Mouse (Mus musculus): Measurements from ENCODE around the gene AI597479. TPM values are rescaled to one million over a fixed set of nuclear protein-coding genes. Genes with fewer than 3 reads are reported as not detected.

AI597479 gene
- total RNA-seq (2018; cell fraction: chromatin; rRNA removed): 10 to 100 TPM in 10 of 26 experiments, 1 to 10 TPM in 16; 2.7 to 17.9 (median 7.6) TPM
- total RNA-seq (2018; cell fraction: cytosol; rRNA removed): 10 to 100 TPM in 5 of 26 experiments, 1 to 10 TPM in 21; 4.6 to 11.2 (median 7.8) TPM
- 10 to 100 TPM in 10 of 26 experiments, 1 to 10 TPM in 16; 3.7 to 22.7 (median 8.8) TPM for total RNA-seq (2018; cell fraction: nucleus; rRNA removed)
- 5.9 to 9.9 TPM (median 9.8 TPM) in 3 replicates for polyA plus RNA-seq (2018)

- WGBS (ENCODE audit: missing documents): 1% methylated on average over 54 of the region's 57 CpGs
- H3K4me3 ChIP-seq (ENCODE audit: inconsistent target): peak within 1 kb of the TSS; percentile 87
- peak within 1 kb of the TSS; percentile 68 for H3K27ac ChIP-seq
- peaks cover 28% of the 10 kb centered on the region for H3K79me2 ChIP-seq (ENCODE audit: inconsistent target)
- H3K36me3 ChIP-seq (ENCODE audit: inconsistent target): no peaks in the 10 kb centered on the region
Measured at GRCm38 (mm10) chr1:43098031-43098984, at the start of gene AI597479, which contains the start of gene Tgfbrap1. Gene AI597479, plus strand, starts transcription at chr1:43098710. Gene Tgfbrap1, minus strand, starts transcription at chr1:43098637.

DNA sequence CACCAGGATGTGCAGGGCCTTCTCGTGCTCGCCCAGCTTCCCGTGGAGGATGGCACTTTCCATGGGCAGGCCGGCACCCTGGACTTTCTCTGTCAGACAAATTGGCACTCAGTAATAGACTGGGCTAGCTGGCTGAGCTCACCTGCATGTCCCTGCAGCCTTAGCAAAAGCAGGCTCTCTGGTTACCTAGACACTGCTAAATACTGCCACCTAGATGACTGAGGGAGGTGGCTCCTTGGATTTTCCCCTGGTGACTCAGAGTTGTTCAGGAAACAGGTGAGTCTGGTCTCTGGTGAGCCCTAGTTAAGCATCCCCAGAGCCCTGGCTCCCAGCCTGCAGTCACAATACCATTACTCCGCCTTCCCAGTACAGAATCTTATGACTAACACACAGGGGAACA is 46.6 kb upstream of the AI597479 start:
- no peak overlapping the region for H3K27ac ChIP-seq
- no peaks in the 10 kb centered on the region for H3K79me2 ChIP-seq (ENCODE audit: inconsistent target)
- peaks cover 89% of the 10 kb centered on the region for H3K36me3 ChIP-seq (ENCODE audit: inconsistent target)
- H3K4me3 ChIP-seq (ENCODE audit: inconsistent target): no peak overlapping the region
- WGBS (ENCODE audit: missing documents): 98% methylated on average over 5 of the region's 5 CpGs

- WGBS (ENCODE audit: missing documents): 82% methylated on average over 9 of the region's 9 CpGs
- no peak overlapping the region for H3K27ac ChIP-seq
- no peaks in the 10 kb centered on the region; the same call in 1 of the 2 replicates for H3K79me2 ChIP-seq (ENCODE audit: inconsistent target)
- H3K4me3 ChIP-seq (ENCODE audit: inconsistent target): no peak overlapping the region
- peaks cover 62% of the 10 kb centered on the region for H3K36me3 ChIP-seq (ENCODE audit: inconsistent target)
Measured at GRCm38 (mm10) chr1:43065615-43066310, 32.7 kb upstream of the AI597479 start.

DNA sequence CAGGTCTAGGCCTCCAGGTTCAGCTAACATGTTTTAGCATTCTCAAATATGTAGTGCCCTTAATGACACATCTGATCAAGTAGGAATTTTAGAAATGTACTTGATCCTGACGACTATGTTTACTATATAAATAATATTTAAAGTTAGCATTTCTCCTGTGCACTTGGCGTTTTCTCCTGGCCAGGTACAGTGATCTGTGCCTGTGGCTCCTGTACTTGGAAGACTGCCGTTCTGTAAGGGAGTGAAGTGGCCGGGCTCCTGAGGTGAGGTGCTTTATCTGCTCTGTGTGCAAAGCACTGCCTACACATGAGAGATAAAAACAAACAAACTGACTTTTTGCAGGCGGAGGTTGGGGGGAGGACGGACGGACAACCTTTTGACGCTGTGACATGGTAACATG is 31.9 kb upstream of the AI597479 start:
- Histone ChIP-seq H3K4me3 (ENCODE audit: inconsistent target) (no peak overlapping the region), H3K27ac (no peak overlapping the region), H3K79me2 (ENCODE audit: inconsistent target) (no peaks in the 10 kb centered on the region; the same call in 1 of the 2 replicates), H3K36me3 (ENCODE audit: inconsistent target) (peaks cover 54% of the 10 kb centered on the region)
- WGBS (ENCODE audit: missing documents): 97% methylated on average over 8 of the region's 8 CpGs

DNA sequence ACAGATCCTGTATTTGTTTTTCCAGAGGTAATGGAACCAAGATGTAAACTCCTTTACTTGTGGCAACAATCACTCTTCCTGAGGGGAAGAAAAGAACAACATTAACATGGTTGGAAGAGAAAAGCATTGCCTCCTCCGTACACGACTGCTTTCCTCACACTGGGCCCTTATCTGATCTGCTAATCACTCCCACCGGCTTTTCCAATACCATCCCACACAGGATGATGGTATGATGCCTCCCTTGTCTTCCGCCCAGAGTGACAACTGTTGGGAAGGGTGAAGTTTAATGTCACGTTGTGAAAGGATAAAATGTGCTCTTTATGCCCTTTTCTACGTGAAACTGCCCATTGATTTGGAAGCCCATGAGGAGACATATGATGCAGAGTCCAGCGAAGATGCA is 31.0 kb upstream of the AI597479 start:
- 87% methylated on average over 7 of the region's 7 CpGs for WGBS (ENCODE audit: missing documents)
- H3K79me2 ChIP-seq (ENCODE audit: inconsistent target): peaks cover 8% of the 10 kb centered on the region; the same call in 1 of the 2 replicates
- H3K36me3 ChIP-seq (ENCODE audit: inconsistent target): peaks cover 56% of the 10 kb centered on the region
- H3K27ac ChIP-seq: no peak overlapping the region
- no peak overlapping the region for H3K4me3 ChIP-seq (ENCODE audit: inconsistent target)

- H3K79me2 ChIP-seq (ENCODE audit: inconsistent target): peaks cover 38% of the 10 kb centered on the region; the same call in 1 of the 2 replicates
- WGBS (ENCODE audit: missing documents): 9% methylated on average over 5 of the region's 5 CpGs
- H3K36me3 ChIP-seq (ENCODE audit: inconsistent target): peaks cover 59% of the 10 kb centered on the region
- no peak overlapping the region for H3K4me3 ChIP-seq (ENCODE audit: inconsistent target)
- H3K27ac ChIP-seq: no peak overlapping the region
Measured at GRCm38 (mm10) chr1:43070726-43071125, 27.8 kb upstream of the AI597479 start.

GRCm38 (mm10) chr1:43072028-43072427 is 26.5 kb upstream of the AI597479 start:
- H3K79me2 ChIP-seq (ENCODE audit: inconsistent target): peaks cover 51% of the 10 kb centered on the region
- H3K4me3 ChIP-seq (ENCODE audit: inconsistent target): no peak overlapping the region
- H3K27ac ChIP-seq: no peak overlapping the region
- WGBS (ENCODE audit: missing documents): 97% methylated on average over 8 of the region's 8 CpGs
- H3K36me3 ChIP-seq (ENCODE audit: inconsistent target): peaks cover 56% of the 10 kb centered on the region

- Histone ChIP-seq H3K36me3 (ENCODE audit: inconsistent target) (peaks cover 51% of the 10 kb centered on the region), H3K27ac (no peak overlapping the region), H3K79me2 (ENCODE audit: inconsistent target) (peaks cover 57% of the 10 kb centered on the region), H3K4me3 (ENCODE audit: inconsistent target) (no peak overlapping the region)
- 86% methylated on average over 1 of the region's 1 CpGs for WGBS (ENCODE audit: missing documents)
Measured at GRCm38 (mm10) chr1:43072561-43072960, 25.9 kb upstream of the AI597479 start.

DNA sequence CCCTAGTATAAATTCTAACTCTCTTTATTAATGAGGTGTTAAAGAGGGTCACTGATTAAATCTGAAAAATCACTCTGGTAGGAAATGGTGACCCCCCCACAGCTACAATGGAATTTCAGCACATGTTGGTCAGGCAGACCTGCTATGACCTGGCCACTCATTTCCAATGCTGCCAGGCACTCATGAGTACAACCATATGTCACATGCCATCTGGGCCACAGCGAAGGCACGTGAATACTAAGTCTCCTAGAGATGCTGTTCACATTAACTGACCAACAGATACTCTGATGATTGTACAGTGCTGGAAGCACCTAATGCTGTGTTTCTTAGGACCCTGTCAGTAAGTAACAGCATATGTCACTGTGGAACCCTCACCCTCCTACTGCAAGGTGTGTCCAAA is 23.7 kb upstream of the AI597479 start:
- WGBS (ENCODE audit: missing documents): 93% methylated on average over 2 of the region's 2 CpGs
- peaks cover 44% of the 10 kb centered on the region for H3K36me3 ChIP-seq (ENCODE audit: inconsistent target)
- peaks cover 79% of the 10 kb centered on the region for H3K79me2 ChIP-seq (ENCODE audit: inconsistent target)
- H3K4me3 ChIP-seq (ENCODE audit: inconsistent target): no peak overlapping the region
- no peak overlapping the region for H3K27ac ChIP-seq

DNA sequence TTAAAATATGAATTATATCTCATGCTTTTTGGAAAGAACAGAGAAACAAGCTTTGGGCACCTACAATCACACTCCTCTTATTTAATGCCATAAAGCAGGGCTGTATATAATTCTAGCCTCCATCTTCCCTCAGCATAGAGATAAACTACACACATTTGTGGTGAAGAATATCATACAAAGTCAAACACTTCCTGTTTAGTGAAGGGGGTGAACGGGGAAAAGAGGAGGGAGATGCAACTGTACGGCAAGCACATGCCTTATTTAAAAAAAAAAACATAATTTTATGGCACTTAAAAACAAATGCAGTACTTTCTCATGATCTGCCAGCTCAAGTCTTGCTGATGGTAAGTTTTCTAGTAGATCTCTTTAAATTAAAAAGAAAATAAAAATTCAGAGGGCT is 20.4 kb upstream of the AI597479 start:
- WGBS (ENCODE audit: missing documents): 53% methylated on average over 2 of the region's 2 CpGs
- peaks cover 30% of the 10 kb centered on the region for H3K36me3 ChIP-seq (ENCODE audit: inconsistent target)
- no peak overlapping the region for H3K27ac ChIP-seq
- H3K4me3 ChIP-seq (ENCODE audit: inconsistent target): no peak overlapping the region
- H3K79me2 ChIP-seq (ENCODE audit: inconsistent target): peaks cover 98% of the 10 kb centered on the region

DNA sequence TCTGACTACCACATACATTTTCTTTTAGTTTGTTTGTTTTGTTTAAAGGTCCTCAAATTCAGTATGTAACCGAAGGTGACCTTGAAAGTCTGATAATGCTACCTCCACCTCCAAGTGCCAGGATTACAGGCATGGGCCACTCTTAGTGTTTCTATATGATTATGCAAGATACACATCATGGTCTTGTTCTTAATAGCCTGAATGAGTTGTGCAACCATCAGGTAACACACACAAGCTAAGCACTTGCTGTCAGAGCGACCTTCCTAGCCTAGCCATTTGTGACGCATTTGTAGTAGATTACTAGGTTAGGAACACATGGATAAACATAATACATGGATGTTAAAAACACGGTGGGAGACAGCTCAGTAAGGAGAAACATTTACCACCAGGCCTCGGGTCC is 15.6 kb upstream of the AI597479 start:
- H3K27ac ChIP-seq: no peak overlapping the region
- 95% methylated on average over 5 of the region's 5 CpGs for WGBS (ENCODE audit: missing documents)
- peaks cover 4% of the 10 kb centered on the region; the same call in 1 of the 2 replicates for H3K36me3 ChIP-seq (ENCODE audit: inconsistent target)
- peaks cover 100% of the 10 kb centered on the region for H3K79me2 ChIP-seq (ENCODE audit: inconsistent target)
- H3K4me3 ChIP-seq (ENCODE audit: inconsistent target): no peak overlapping the region

- WGBS (ENCODE audit: missing documents): 86% methylated on average over 1 of the region's 1 CpGs
- Histone ChIP-seq H3K27ac (no peak overlapping the region), H3K4me3 (ENCODE audit: inconsistent target) (no peak overlapping the region), H3K79me2 (ENCODE audit: inconsistent target) (peaks cover 66% of the 10 kb centered on the region), H3K36me3 (ENCODE audit: inconsistent target) (peaks cover 4% of the 10 kb centered on the region; the same call in 1 of the 2 replicates)
Measured at GRCm38 (mm10) chr1:43090418-43090817, 8.1 kb upstream of the AI597479 start.

DNA sequence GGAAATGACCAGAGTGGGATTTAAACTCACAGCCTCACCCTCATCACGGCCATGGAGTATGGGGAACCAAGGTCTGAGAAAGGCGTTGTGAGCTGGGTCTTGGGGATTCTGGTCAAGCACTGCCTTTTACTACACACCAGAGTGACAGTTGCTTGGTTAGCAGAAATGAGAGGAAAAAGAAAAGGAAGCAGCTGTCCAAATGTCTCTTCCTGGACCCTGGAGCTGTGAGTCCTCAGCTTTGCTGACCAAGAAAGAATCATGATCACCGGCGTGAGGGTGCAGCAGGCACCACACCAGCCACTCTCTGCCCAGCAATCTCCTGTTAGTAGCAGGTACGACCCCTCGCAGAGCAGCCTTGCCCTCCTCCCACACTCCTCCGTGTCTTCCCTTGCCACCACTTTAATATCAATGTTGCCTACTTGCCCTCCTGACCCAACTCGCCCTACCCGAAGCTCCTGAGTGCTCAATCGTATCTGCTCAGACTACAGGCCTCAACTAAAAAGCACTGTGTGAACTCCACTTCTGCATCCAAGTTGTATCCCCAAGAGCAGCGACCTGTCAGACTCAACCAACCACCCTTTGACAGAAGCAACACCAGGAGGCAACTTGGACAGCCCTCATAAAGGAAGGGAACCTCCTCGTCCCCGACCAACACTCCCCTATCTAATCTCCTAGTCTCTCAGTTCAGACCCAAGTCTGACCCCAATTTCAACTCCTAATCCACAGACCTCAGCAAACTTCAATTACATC is 7.0 kb upstream of the AI597479 start:
- peak overlapping the region; percentile 83 for H3K4me3 ChIP-seq (ENCODE audit: inconsistent target)
- H3K27ac ChIP-seq: peak overlapping the region; percentile 75
- WGBS (ENCODE audit: missing documents): 9% methylated on average over 13 of the region's 13 CpGs

More for the DNA sequence above, 7.0 kb upstream of the AI597479 start:
- Histone ChIP-seq H3K79me2 (ENCODE audit: inconsistent target) (peaks cover 56% of the 10 kb centered on the region), H3K36me3 (ENCODE audit: inconsistent target) (peaks cover 4% of the 10 kb centered on the region; the same call in 1 of the 2 replicates)

All from macrophage (primary cell).